Mouse (Mus musculus): ENCODE measurements around the gene Lgals1.

Gene Lgals1

DNA sequence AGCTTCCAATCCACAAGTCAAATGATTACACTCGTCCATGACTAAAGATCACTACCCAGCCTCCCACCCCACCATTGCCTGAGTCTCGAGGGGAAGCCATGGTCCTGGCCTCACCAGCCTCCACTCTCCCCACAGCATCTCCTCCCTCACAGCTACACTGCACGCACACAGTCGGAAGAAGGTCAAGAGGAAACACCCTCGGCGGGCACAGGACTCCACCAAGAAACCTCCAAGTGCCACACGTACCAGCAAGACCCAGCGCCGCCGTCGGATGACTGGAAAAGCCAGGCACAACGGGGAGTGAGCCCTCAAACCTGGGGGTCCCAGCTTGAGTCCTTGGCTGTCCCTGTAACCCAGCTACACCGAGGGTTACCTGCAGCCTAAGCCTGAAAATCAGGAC, 13.8 kb downstream of the Lgals1 start:
- no peak for DNase-seq

DNA sequence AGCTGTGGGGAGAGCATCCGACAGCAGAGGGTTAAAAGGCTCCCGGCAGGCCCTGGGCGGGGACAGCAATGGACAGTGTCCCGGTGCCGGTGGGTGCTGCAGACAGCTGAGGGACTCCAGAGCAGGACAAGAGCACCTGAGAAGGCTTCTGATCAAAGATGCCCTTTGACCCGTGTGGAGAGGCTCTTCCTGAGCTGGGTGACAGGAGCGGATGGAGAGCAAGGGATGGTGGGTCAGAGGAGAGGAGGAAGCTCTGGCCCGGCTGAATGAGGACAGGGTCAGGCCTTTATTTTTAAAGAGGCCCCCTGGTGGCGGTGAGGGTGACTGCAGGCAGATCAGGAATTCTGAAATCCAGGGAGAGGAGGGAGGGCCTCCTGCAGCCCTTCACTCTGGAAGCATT, 16.1 kb downstream of the Lgals1 start:
- DNase-seq: peak; percentile 77

DNA sequence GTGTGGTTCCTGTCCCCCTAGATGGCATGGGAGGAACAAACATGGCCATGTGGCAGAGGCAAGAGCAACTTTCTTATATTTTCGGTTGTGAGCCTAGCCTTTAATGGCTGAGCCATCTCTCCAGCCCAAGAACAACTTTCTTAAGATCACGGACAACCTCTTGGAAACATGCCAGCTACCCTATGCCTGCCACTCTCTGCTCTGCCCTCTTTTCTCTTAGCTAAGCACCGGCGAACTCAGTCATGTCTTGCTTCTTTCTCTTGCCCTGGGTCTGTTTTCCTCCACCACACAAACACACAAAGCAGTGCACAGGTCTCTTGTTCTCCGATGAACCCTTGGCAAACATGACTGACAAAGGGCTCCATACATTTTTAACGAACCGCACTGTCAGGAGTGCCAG, 19.7 kb downstream of the Lgals1 start:
- DNase-seq: no peak

DNA sequence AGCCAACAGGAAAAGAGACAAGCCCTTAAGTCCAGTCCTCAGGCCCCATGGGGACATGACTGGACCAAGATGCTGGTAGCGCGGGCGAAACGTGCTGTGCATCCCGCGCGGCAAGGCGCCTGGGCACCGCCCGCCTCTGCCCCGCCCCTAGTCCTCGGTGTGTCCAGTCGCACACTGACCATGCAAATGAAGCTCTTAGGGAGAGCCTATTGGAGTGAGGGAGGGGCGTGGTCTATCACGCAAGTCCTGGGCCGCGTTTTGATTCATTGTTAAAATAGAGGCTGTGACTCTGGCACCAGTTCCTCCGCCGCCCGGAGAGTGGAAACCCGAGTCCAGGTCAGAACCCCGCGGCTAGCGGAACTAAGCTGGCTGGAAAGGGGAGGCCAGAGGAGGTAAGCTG, 21.1 kb downstream of the Lgals1 start, which contains the start of gene Triobp:
TSS of gene Triobp (plus strand) at position 68 of the 400 bp plus-strand sequence.
- DNase-seq: peak; percentile 88

DNA sequence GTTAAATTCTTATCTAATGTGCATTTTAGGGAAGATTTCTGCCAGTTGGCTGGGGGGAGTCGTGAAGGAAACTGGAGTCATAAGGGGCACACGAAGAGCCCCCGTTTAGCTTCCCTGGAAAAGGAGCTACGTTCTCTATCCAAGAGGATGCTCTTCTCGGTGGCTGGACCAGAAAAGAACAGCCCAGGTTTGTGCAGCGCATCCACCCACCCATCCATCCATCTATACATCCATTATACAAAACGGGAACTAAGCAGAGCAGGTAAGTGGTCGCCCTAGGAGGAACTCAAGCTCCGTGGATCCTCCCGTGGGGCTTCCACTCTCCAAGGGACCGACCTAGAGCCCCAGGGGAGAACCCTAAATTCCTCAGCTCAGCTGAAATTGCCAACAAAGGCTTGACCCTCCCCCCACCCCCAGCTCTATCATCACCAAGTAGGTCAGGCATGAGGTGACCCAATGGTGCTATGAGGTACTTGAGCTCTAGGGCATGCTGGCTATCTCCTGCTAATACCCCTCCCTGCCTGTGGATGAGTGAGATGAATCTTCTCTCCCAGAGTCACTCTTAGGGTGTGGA, 21.7 kb downstream of the Lgals1 start:
- DNase-seq: no peak

DNA sequence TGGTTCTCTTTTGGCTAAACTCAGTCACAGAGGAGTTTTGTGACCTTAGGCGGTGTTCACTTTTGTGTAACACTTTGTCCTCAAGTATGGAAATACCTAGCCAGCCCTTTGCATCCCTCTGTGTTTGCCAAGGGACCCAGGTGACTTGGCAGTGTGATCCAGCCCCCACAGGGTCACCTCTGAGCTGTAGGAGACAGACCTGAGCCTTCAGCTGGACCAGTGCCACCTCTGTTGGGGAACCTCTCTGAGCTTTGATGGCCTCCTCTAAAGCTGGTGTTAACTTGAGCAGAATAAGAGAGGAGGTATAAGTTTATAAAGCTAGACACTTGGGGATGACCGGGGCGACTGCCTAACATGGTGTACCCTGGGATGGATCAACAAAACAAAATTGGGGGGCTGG, 22.4 kb downstream of the Lgals1 start:
- no peak for DNase-seq

DNA sequence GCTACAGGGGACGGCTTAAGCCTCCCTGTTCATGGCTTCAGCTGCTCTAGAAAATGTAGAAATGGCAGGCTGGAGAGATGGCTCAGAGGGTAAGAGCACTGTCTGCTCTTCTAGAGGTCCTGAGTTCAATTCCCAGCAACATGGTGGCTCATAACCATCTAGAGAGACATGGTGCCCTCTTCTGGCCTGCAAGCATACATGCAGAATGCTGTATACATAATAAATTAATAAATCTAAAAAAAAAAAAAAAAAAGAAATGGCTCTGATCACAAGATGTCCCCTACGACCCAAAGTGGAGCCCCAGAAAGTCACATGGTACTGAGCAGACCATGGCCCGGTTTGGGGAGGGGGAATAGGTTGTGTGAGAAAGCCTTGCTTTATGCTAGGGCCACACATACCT, 29.1 kb downstream of the Lgals1 start:
- no peak for DNase-seq

DNA sequence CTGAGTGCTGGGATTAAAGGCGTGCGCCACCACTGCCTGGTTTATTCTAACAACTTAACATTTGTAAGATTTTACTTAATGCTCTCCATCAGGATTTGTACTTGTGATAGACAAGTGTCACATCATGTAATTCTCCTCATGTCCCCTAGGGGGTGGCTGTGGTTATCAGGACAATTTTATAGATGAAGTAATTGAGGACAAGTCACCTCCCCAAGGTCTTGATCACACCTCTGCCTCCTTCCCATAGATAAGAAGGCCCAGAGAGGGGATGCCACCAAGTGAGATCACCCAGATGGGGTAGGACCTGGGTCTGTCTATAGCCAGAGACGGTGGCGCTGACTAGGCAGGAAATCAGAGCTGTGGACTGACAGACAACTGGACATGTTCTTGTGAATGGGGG, 29.8 kb downstream of the Lgals1 start:
- no peak for DNase-seq

DNA sequence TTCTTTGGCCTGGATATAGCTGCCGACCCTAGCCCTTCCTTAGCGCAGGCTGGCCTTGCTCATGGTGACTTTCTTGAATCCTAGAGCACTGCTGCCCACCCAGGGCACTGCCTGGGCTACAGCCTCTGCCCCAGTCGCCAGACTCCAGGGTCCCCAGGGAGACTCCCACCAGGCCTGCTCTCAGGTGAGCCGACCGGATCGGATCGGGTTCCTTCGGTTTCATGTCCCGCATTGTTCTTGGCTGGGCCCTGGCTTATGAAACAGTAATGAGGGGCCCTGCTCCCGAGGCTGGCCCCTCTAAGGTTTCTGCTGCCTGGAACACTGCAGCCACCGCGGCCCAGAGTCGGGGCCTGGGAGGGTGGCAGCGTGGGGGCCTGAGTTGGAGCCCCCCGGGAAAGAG, 30.5 kb downstream of the Lgals1 start:
- no peak for DNase-seq

DNA sequence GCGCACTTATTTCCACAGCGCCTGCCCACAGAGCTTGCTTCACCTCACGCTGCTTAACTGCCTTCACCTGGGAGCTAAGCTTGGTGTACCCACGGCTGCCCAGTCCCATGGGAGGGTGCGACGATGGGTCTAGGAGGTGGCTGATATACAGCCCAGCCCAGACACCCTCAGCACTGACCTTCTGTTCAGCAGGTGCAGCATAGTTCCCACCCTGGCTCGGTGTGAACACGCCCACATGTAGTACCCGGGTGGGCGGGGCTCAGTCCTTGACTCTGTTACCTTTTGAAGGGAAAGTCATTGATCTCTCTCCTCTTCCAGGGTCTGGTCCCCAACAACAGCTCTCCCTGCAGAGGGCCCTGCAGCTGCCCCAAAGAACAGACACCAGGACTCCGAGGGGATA, 33.0 kb downstream of the Lgals1 start:
- DNase-seq: no peak

DNA sequence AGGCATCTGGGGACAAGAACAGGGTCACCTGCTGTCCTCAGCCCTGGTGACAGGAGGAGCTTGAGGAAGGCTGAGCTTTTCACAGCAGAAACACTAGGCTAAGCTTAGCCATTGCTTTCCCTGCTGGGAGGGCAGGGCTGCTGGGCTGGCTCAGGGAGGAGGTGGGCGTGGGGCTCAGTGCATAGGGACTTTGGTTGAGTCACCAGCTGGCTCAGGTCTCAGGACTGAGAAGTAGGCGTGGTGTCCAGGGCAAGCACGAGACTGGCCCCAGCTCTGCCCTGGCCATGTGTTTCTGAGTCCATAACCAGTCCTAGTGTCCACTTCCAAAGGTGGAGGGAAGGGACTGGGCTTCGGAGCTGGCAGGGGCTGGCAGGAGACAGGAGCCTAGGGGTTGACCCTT, 33.6 kb downstream of the Lgals1 start:
- no peak for DNase-seq

DNA sequence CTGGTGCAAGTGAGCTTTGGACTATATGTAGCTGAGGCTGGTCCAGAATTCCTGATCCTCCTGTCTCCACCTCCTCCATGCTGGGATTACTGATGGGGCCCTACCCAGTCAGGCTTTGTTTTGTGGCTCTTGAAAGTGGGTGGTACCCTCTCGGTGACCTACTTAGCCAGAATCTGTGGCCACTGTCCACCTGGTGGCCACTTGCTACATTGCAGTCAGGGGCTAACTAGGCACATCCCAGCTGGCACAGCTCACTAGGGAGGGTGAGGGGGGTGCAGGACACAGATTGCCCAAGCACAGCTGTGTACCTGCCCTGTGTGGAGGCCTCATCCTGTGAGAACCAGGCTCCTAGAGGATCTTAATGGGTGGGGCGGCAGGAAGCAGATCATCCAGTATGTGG, 36.4 kb downstream of the Lgals1 start:
- peak; percentile 51 for DNase-seq

DNA sequence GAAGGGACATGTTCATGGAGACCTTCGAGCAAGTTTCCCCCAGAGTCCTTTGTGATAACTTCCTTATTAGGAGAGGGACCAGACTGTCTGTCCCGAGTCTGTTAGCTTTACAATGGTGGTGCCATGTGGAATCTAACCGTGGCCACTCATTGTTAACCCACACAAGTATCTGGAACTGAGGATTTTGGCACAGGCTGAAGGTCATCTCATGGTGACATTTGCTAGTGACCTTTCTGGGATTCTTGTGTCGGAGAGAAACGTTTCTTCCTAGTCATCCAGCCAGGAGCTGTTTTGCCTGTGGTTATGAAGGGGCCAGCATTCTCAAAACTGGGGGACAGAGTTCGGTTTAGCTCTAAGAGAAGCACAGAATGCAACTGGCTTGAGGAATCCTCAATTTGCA, 45.1 kb downstream of the Lgals1 start:
- DNase-seq: no peak

DNA sequence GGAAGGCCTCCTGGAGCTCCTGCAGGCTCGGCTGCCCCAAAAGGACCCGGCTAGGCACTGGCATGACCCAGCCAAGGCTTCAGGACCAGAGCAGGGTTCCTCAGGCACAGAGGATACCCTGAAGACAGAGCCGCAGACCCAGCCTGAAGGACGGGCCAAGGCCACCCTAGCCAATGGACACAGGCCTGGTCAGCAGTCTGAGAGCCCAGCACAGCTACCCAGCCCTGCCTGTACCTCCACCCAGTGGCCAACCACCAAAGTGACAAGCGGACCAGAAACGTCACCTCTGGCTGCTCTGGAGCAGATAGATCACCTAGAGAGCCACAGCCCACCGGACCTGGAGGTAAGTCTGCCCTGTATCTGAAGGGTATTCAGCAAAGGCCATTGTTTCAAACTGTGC, 47.4 kb downstream of the Lgals1 start:
- DNase-seq: no peak

DNA sequence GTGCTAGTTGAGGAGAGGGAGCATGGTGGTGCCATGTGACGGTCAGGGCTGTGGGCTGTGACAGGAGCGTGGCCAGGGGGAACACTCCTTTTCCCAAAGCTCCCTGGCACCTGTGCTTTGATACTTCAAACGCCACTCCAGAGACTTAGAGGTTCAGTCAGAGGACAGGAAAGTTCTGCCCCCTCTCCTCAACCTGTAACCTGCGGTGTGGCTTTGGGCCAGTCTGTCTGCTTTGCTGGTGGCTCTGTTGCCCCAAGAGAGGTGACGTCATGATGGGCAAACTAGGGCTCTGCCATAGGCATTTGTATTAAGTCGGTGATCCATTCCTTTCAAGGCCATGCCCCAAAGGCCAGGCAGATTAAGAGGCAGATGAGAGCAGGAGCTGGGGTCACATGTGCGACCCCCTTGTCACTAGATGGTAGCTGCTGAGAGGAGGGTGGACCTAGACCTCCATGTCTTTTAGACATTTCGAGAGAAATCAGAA, 51.2 kb downstream of the Lgals1 start:
- no peak for DNase-seq

DNA sequence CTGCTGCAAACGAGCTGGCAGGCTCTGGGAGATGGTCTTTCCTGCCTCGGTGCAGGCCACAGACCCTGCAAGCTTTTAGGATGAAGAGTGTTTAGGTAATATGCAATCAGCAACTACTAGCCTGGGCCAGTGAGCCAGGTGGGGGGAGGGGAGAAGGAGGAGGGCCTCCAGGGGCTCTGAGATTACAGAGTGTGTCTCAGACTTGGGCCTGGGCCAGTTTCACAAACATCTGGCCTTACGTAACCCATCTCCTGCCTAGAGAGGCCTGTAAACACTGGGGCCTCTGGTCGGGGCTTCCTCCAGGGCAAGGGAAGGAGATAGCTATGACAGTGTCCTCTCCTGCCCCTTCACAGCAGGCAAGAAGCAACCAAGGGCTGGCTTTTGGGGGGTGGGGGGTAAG, 52.4 kb downstream of the Lgals1 start:
- peak; percentile 76 for DNase-seq

All from liver (tissue).